In genomic region chr3:145989576-145990081, GRCm38 (mm10) we compare ENCODE assay signal across 8 mouse cellular contexts. TPM values are rescaled to one million over a fixed set of nuclear protein-coding genes. Genes with fewer than 3 reads are reported as not detected.
DNase-seq lines count a peak whose midpoint lies in the region; ATAC-seq and TF ChIP-seq lines count a peak whose summit lies in the region.

No protein-coding gene starts in this region.

- H3K9ac ChIP-seq in intestine, embryonic 14.5 days (ENCODE audit: low read length) = peak overlapping the region; percentile 77
- no peak overlapping the region for H3K9ac ChIP-seq in neural tube, embryonic 14.5 days (replicated peaks; ENCODE audit: low read depth, low read length)

- TF ChIP-seq CTCF in layer of hippocampus, adult 2 months (conservative IDR thresholded peaks at IDR 0.05) = peak; percentile 51

- no peak for DNase-seq in layer of hippocampus, adult 2 months (ENCODE audit: low spot score in 2 of 2)
- no peak for DNase-seq in layer of hippocampus, postnatal 25 days (ENCODE audit: extremely low spot score in 1 of 2, low spot score in 1 of 2)
- DNase-seq in embryo, embryonic 10.5 days (ENCODE audit: low spot score) = peak; percentile 41
- DNase-seq in intestine, embryonic 14.5 days (ENCODE audit: low spot score) = no peak
- no peak for DNase-seq in gastrocnemius, adult 18-20 months (ENCODE audit: low spot score)
- DNase-seq in layer of hippocampus, postnatal 14 days (ENCODE audit: low spot score in 2 of 2) = no peak
- DNase-seq in spleen, adult 12 weeks (ENCODE audit: low spot score) = no peak

- no peak overlapping the region for H3K27ac ChIP-seq in layer of hippocampus, adult 2 months
- H3K27ac ChIP-seq in intestine, embryonic 14.5 days (ENCODE audit: low read depth) = no peak overlapping the region
- no peak overlapping the region for H3K27ac ChIP-seq in neural tube, embryonic 14.5 days (ENCODE audit: low read depth, low read length)

- H3K4me2 ChIP-seq in intestine, embryonic 14.5 days (ENCODE audit: low read length) = peak overlapping the region; percentile 61
- peak overlapping the region; percentile 76 for H3K4me2 ChIP-seq in neural tube, embryonic 14.5 days (ENCODE audit: low read depth, low read length)

- peak overlapping the region; percentile 64; the same call in 1 of the 2 replicates for H3K4me3 ChIP-seq in layer of hippocampus, adult 2 months
- H3K4me3 ChIP-seq in intestine, embryonic 14.5 days (ENCODE audit: low read depth, low read length) = peak overlapping the region; percentile 72
- H3K4me3 ChIP-seq in neural tube, embryonic 14.5 days (ENCODE audit: low read depth, low read length) = peak overlapping the region; percentile 68

- H3K36me3 ChIP-seq in intestine, embryonic 14.5 days (ENCODE audit: control insufficient read depth, insufficient read depth, low read length) = no peaks in the 10 kb centered on the region
- no peaks in the 10 kb centered on the region for H3K36me3 ChIP-seq in neural tube, embryonic 14.5 days (ENCODE audit: control insufficient read depth, insufficient read depth, low read length)

- WGBS in intestine, embryonic 14.5 days = 6% methylated on average over 11 of the region's 11 CpGs
- WGBS in neural tube, embryonic 14.5 days = 9% methylated on average over 11 of the region's 11 CpGs

- no peaks in the 10 kb centered on the region for H3K9me3 ChIP-seq in intestine, embryonic 14.5 days (ENCODE audit: control insufficient read depth, low read length)
- H3K9me3 ChIP-seq in neural tube, embryonic 14.5 days (ENCODE audit: control insufficient read depth, low read length) = no peaks in the 10 kb centered on the region

- no peaks in the 10 kb centered on the region; the same call in 1 of the 2 replicates for H3K27me3 ChIP-seq in intestine, embryonic 14.5 days (replicated peaks; ENCODE audit: control insufficient read depth, insufficient read depth, low read length)
- peaks cover 17% of the 10 kb centered on the region for H3K27me3 ChIP-seq in neural tube, embryonic 14.5 days (ENCODE audit: control insufficient read depth, insufficient read depth, low read length)

- ATAC-seq in intestine, embryonic 14.5 days (replicated peaks; ENCODE audit: low FRiP score, low TSS enrichment, low read depth) = no peak
- no peak for ATAC-seq in neural tube, embryonic 14.5 days (ENCODE audit: low read depth)

- H3K4me1 ChIP-seq in intestine, embryonic 14.5 days (replicated peaks; ENCODE audit: control insufficient read depth, insufficient read depth, low read length) = peaks cover 6% of the 10 kb centered on the region; the same call in 1 of the 2 replicates
- no peaks in the 10 kb centered on the region for H3K4me1 ChIP-seq in neural tube, embryonic 14.5 days (ENCODE audit: control insufficient read depth, insufficient read depth, low read length)

RNA-seq across cellular contexts. Expression of gene Syde2, which starts 2.0 kb away (rescaled TPM):
- 1 to 10 TPM; 4.7 to 4.8 TPM for total RNA-seq in layer of hippocampus, adult 2 months (2021)
- total RNA-seq in layer of hippocampus, postnatal 25 days (2021) = 1 to 10 TPM; 4.5 to 4.6 TPM
- polyA plus RNA-seq in intestine, embryonic 14.5 days (2014; fragmentation: Nextera tagmentation; extraction: Ambion mirVana) = 3.9 TPM in 2 replicates
- 0.62 and 1.1 TPM in 2 replicates for polyA plus RNA-seq in neural tube, embryonic 14.5 days (2014; fragmentation: Nextera tagmentation; extraction: Ambion mirVana)
- under 1 TPM; 0.73 to 0.93 TPM for total RNA-seq in gastrocnemius, adult 18-20 months (2021)
- total RNA-seq in layer of hippocampus, postnatal 14 days (2021) = 1 to 10 TPM; 4.4 to 5.0 TPM

RNA-seq across cellular contexts. Expression of gene 2410004B18Rik, which starts 51.8 kb away (rescaled TPM):
- total RNA-seq in layer of hippocampus, adult 2 months (2021) = 10 to 100 TPM; 36.7 to 40.6 TPM
- total RNA-seq in layer of hippocampus, postnatal 25 days (2021) = 10 to 100 TPM; 36.5 to 37.4 TPM
- polyA plus RNA-seq in intestine, embryonic 14.5 days (2014; fragmentation: Nextera tagmentation; extraction: Ambion mirVana) = 46.2 and 50.7 TPM in 2 replicates
- 78.1 and 80.3 TPM in 2 replicates for polyA plus RNA-seq in neural tube, embryonic 14.5 days (2014; fragmentation: Nextera tagmentation; extraction: Ambion mirVana)
- 10 to 100 TPM; 17.3 to 19.5 TPM for total RNA-seq in gastrocnemius, adult 18-20 months (2021)
- total RNA-seq in layer of hippocampus, postnatal 14 days (2021) = 10 to 100 TPM; 38.1 to 40.3 TPM
